Mouse (Mus musculus): Measurements from ENCODE around the gene Def6. TPM values are rescaled to one million over a fixed set of nuclear protein-coding genes. Genes with fewer than 3 reads are reported as not detected.

Def6 gene
- polyA plus RNA-seq, 1 experiment from 2014 or later = 2.4 TPM

- Histone ChIP-seq H3K4me1 (ENCODE audit: insufficient read depth) (peaks cover 13% of the 10 kb centered on the region), H3K4me3 (ENCODE audit: low read depth, low read length) (no peak overlapping the region), H3K9me3 (ENCODE audit: low read depth, low read length) (no peaks in the 10 kb centered on the region), H3K27me3 (ENCODE audit: insufficient read depth, low read length) (no peaks in the 10 kb centered on the region), H3K27ac (ENCODE audit: low read depth) (no peak overlapping the region), H3K36me3 (ENCODE audit: insufficient read depth) (no peaks in the 10 kb centered on the region), H3K4me2 (no peak overlapping the region), H3K9ac (no peak overlapping the region)
- ATAC-seq (ENCODE audit: insufficient read depth) = no peak
- 75% methylated on average over 3 of the region's 3 CpGs for WGBS
- no peak for TF ChIP-seq CTCF (IDR thresholded peaks at IDR 0.05; ENCODE audit: low read depth)
- no peak for DNase-seq
Observed at GRCm38 (mm10) chr17:28278156-28278555, 70.6 kb downstream of the Def6 start.

Other genes starting within 250 kb of the Def6 start
- 1.6 and 2.0 TPM in 2 replicates for gene Tcp11, start 127.1 kb upstream of the Def6 start, polyA plus RNA-seq (2014; fragmentation: Nextera tagmentation; extraction: Ambion mirVana)
- gene Scube3, start 65.6 kb upstream of the Def6 start, polyA plus RNA-seq (2014; fragmentation: Nextera tagmentation; extraction: Ambion mirVana) = 2.2 and 2.5 TPM in 2 replicates
- 36.0 and 45.4 TPM in 2 replicates for gene Zfp523, start 30.6 kb upstream of the Def6 start, polyA plus RNA-seq (2014; fragmentation: Nextera tagmentation; extraction: Ambion mirVana)
- gene Ppard, start 24.9 kb downstream of the Def6 start, polyA plus RNA-seq (2014; fragmentation: Nextera tagmentation; extraction: Ambion mirVana) = 1.8 and 2.8 TPM in 2 replicates
- 28.2 and 35.3 TPM in 2 replicates for gene Fance, start 105.7 kb downstream of the Def6 start, polyA plus RNA-seq (2014; fragmentation: Nextera tagmentation; extraction: Ambion mirVana)
- gene Rpl10a, start 120.7 kb downstream of the Def6 start, polyA plus RNA-seq (2014; fragmentation: Nextera tagmentation; extraction: Ambion mirVana) = 799 and 802 TPM in 2 replicates
- gene Tead3, start 143.0 kb downstream of the Def6 start, polyA plus RNA-seq (2014; fragmentation: Nextera tagmentation; extraction: Ambion mirVana) = 11.2 and 11.3 TPM in 2 replicates
- gene Tulp1, start 157.4 kb downstream of the Def6 start, polyA plus RNA-seq (2014; fragmentation: Nextera tagmentation; extraction: Ambion mirVana) = 3.0 and 3.6 TPM in 2 replicates

Data from lung, embryonic 14.5 days (tissue).